Mouse (Mus musculus): ENCODE data around the gene Lpcat1. TPM values are rescaled to one million over a fixed set of nuclear protein-coding genes. Genes with fewer than 3 reads are reported as not detected.

The Lpcat1 gene
- polyA plus RNA-seq, 1 experiment from 2014 or later: 61.4 TPM

DNA sequence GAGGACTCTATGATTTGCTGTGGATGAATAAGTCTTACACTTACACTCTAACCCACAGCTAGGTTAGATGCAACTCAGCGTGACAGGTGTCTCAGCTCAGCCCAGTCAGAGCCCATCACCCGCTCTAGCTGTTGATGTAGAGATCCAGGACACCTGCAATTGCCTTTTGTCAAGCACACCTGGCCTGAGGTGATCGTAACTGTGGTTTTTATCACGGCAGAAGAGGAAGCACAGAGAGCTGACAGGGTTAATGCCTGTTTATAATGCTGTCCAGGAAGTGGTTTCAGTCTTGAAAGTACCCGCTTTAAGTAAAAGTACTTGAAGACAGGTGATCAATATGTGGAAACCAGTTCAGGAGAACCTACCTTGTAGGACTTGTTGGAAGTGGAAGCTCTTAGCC, 32.3 kb upstream of the Lpcat1 start:
- no peak overlapping the region for H3K27ac ChIP-seq (replicated peaks)
- no peak overlapping the region for H3K4me2 ChIP-seq (replicated peaks)
- H3K4me1 ChIP-seq: no peaks in the 10 kb centered on the region
- 87% methylated on average over 5 of the region's 5 CpGs for WGBS
- H3K36me3 ChIP-seq: no peaks in the 10 kb centered on the region
- ATAC-seq (replicated peaks): no peak
- no peak overlapping the region for H3K9ac ChIP-seq (replicated peaks)
- H3K9me3 ChIP-seq: no peaks in the 10 kb centered on the region
- H3K4me3 ChIP-seq: no peak overlapping the region
- no peaks in the 10 kb centered on the region for H3K27me3 ChIP-seq

DNA sequence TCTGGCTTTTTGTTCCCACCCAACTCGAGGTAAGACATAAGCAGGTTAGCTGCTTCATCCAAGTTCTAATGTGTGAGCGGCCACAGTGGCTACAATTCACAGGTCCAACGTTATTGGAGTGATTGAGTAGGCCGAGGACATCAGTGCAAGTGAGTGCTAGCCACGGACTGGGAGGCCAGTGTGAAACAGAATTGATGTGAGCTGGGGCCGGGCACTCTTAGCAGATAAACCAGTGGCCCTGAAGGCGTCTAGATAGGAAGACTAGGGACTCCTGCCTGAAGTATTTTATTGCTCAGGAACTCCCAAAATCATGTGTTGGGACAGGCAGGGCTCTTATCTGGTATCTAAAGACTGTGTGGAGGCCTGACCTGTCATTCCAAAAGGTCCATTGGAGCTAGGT, 31.3 kb upstream of the Lpcat1 start:
- no peak for ATAC-seq (replicated peaks)
- Histone ChIP-seq H3K9me3 (no peaks in the 10 kb centered on the region), H3K4me2 (replicated peaks) (no peak overlapping the region), H3K4me3 (no peak overlapping the region), H3K9ac (replicated peaks) (no peak overlapping the region), H3K27me3 (no peaks in the 10 kb centered on the region), H3K4me1 (no peaks in the 10 kb centered on the region), H3K36me3 (no peaks in the 10 kb centered on the region), H3K27ac (replicated peaks) (no peak overlapping the region)
- WGBS: 85% methylated on average over 7 of the region's 7 CpGs

DNA sequence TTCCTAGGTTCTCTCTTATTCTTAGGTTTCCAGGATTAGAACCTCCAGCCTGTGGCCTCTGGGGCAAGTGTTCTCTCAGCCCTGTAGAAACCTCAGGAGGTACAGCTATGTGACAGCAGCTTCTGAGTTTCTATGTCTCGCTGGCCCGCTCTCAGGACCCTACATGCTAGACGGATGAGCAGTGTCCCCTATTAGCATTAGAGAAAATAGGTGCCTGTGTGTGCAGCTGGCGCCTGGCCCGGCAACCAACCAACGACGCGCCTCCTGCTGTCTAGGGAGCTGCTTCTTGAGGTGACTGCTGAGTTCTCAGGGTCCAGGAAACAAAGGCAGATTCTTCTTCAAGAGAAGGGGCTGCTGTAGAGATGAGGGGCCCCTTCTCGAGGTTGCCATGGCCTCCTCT, 27.9 kb upstream of the Lpcat1 start:
- no peak overlapping the region for H3K4me3 ChIP-seq
- WGBS: 41% methylated on average over 9 of the region's 9 CpGs
- no peaks in the 10 kb centered on the region for H3K4me1 ChIP-seq
- no peak overlapping the region for H3K9ac ChIP-seq (replicated peaks)
- no peak overlapping the region for H3K27ac ChIP-seq (replicated peaks)
- H3K27me3 ChIP-seq: no peaks in the 10 kb centered on the region
- ATAC-seq (replicated peaks): no peak
- no peak overlapping the region for H3K4me2 ChIP-seq (replicated peaks)
- no peaks in the 10 kb centered on the region for H3K9me3 ChIP-seq
- H3K36me3 ChIP-seq: no peaks in the 10 kb centered on the region

GRCm38 (mm10) chr13:73441032-73441431, 26.0 kb upstream of the Lpcat1 start:
- H3K27me3 ChIP-seq: no peaks in the 10 kb centered on the region
- H3K4me2 ChIP-seq (replicated peaks): no peak overlapping the region
- 0 out of 2 replicates have a peak, but pooled peaks cover under 1% of the 10 kb centered on the region for H3K4me1 ChIP-seq
- no peak overlapping the region for H3K27ac ChIP-seq (replicated peaks)
- H3K36me3 ChIP-seq: no peaks in the 10 kb centered on the region
- ATAC-seq (replicated peaks): no peak
- H3K9me3 ChIP-seq: no peaks in the 10 kb centered on the region
- H3K9ac ChIP-seq (replicated peaks): no peak overlapping the region
- H3K4me3 ChIP-seq: no peak overlapping the region
- whole genome bisulfite sequencing: 93% methylated on average over 4 of the region's 4 CpGs

DNA sequence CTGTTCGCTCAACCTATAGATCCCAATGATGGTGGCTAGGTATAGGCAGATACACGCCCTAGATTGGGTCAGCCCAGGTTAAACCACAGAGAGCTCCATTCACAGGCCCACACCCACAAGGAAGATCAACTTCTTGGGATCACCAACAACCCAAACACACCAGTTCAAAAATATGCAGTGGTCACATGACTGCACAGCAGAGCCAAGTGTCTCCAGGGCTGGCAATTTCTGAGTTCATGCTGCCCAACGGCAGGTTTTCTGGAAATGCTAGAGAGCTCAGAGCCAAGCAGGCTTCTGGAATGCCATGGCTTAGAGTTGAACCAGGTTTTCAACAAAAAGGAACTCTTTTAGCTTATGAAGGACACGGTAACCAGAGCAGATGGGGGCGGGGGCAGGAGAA, 25.3 kb upstream of the Lpcat1 start:
- Histone ChIP-seq H3K4me2 (replicated peaks) (no peak overlapping the region), H3K27ac (replicated peaks) (no peak overlapping the region), H3K27me3 (no peaks in the 10 kb centered on the region), H3K36me3 (no peaks in the 10 kb centered on the region), H3K9me3 (no peaks in the 10 kb centered on the region), H3K4me1 (peaks cover 7% of the 10 kb centered on the region; the same call in 1 of the 2 replicates), H3K4me3 (no peak overlapping the region), H3K9ac (replicated peaks) (no peak overlapping the region)
- WGBS: 89% methylated on average over 5 of the region's 5 CpGs
- no peak for ATAC-seq (replicated peaks)

DNA sequence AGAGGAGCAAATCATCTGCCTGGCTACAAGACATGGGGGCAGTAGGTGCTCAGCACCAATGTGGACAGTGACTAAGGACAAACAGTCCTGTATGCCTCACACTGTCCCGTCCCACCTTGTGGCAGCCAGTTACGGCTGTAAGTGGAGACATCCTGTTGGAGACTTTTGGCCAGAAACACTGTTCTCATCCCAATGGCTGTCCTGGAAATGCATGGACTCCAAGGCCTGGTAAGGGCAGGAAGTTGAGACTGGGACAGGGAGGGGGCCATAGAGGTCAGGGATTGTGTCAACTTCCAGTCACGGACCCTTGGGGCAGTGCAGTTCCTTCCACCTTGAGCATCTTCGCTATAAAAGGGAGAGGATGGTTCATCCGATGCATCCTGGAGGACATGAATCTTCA, 24.6 kb upstream of the Lpcat1 start:
- Histone ChIP-seq H3K36me3 (no peaks in the 10 kb centered on the region), H3K27me3 (no peaks in the 10 kb centered on the region)
- WGBS: 92% methylated on average over 5 of the region's 5 CpGs

DNA sequence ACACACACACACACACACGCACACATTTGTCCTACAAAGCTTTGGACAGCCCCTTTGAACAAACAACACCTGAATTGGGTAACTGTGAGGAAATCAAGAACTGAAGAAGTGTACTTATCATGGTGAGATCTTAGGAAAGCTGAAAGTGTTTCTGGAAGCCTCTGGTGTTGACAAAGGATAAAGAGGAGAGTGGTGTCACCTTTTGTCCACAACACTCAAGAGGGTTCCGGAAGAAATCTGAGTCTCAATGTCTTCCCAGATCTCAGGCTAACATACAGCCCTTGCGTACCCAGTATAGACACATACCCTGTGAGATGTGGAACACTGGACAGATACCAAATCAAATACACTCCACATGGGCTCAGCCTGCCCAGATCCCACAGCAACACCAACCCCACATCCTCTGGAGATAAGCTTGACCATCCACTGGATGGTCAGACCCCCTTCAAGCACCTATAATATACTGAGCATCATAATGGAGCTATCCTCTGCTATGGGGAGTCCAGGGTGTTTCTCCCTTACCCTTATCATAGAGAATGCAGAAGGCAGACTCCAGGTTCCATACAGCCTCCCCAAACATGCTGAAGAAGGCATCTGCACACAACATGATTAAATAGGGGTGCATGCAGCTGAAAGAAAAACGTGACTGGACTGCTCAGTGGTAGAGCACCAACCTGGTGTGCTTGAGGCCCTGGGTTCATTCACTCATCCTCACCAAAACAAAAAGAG, 23.7 kb upstream of the Lpcat1 start:
- Histone ChIP-seq H3K27me3 (no peaks in the 10 kb centered on the region), H3K9ac (replicated peaks) (no peak overlapping the region), H3K9me3 (no peaks in the 10 kb centered on the region), H3K4me2 (replicated peaks) (no peak overlapping the region), H3K4me1 (peaks cover 11% of the 10 kb centered on the region), H3K36me3 (no peaks in the 10 kb centered on the region), H3K4me3 (no peak overlapping the region), H3K27ac (replicated peaks) (no peak overlapping the region)
- no peak for ATAC-seq (replicated peaks)
- WGBS: 82% methylated on average over 4 of the region's 4 CpGs

More for the DNA sequence above, 24.6 kb upstream of the Lpcat1 start:
- ATAC-seq (replicated peaks): no peak
- H3K4me1 ChIP-seq: peaks cover 11% of the 10 kb centered on the region
- H3K9me3 ChIP-seq: no peaks in the 10 kb centered on the region
- H3K27ac ChIP-seq (replicated peaks): no peak overlapping the region
- no peak overlapping the region for H3K9ac ChIP-seq (replicated peaks)
- no peak overlapping the region for H3K4me2 ChIP-seq (replicated peaks)
- H3K4me3 ChIP-seq: no peak overlapping the region

DNA sequence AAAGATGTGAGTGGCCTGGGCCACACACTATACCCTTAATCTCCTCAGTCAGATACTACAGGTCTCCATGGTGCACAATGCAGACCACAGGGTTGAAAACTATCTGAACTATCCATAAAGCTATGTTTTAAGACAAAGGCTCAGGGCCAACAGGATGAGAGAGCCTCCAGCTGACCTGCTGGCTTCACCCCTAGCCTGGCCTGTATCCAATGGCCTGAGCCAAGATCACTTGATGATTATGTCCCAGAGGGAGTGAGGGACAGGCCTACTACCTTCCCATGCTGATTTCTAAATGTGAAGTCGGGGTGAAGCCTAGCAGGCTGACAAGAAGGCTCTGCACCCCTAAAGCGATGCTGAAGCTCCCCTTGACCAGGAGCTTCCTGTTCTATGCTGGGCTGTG, 21.9 kb upstream of the Lpcat1 start:
- H3K9ac ChIP-seq (replicated peaks): no peak overlapping the region
- H3K27ac ChIP-seq (replicated peaks): no peak overlapping the region
- ATAC-seq (replicated peaks): no peak
- 81% methylated on average over 2 of the region's 2 CpGs for WGBS
- no peaks in the 10 kb centered on the region for H3K36me3 ChIP-seq
- H3K4me2 ChIP-seq (replicated peaks): no peak overlapping the region
- H3K4me1 ChIP-seq: peaks cover 11% of the 10 kb centered on the region
- H3K27me3 ChIP-seq: no peaks in the 10 kb centered on the region
- no peaks in the 10 kb centered on the region for H3K9me3 ChIP-seq
- H3K4me3 ChIP-seq: no peak overlapping the region

- 98% methylated on average over 2 of the region's 2 CpGs for WGBS
- Histone ChIP-seq H3K9me3 (no peaks in the 10 kb centered on the region), H3K4me1 (peaks cover 11% of the 10 kb centered on the region), H3K4me3 (no peak overlapping the region), H3K4me2 (replicated peaks) (no peak overlapping the region), H3K9ac (replicated peaks) (no peak overlapping the region), H3K27ac (replicated peaks) (peak overlapping the region; percentile 27; the same call in 1 of the 2 replicates), H3K27me3 (no peaks in the 10 kb centered on the region), H3K36me3 (no peaks in the 10 kb centered on the region)
- ATAC-seq (replicated peaks): no peak
These were observed 20.9 kb upstream of the Lpcat1 start for GRCm38 (mm10) chr13:73446076-73446475.

DNA sequence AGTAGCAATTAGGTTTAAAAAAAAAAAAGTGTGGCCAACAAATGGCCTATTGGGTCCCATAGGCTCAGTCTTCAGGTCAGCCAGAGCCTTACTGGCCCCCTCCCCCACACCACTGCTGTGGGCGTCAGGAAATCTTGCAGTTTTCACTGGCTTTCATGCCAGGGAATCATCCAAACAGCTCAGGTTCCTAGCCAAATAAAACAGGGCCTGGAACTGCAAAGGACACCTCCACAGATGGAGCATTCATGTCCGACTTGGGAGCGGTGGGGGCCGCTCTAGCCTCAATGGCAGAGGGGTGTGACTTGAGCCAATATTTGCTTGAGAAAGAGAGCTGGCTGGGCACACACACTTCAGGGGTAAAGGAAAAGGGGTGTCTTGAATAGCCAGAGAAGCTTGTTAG, 20.5 kb upstream of the Lpcat1 start:
- no peaks in the 10 kb centered on the region for H3K36me3 ChIP-seq
- 45% methylated on average over 4 of the region's 4 CpGs for WGBS
- no peak overlapping the region for H3K4me2 ChIP-seq (replicated peaks)
- H3K27me3 ChIP-seq: no peaks in the 10 kb centered on the region
- peak; percentile 82 for ATAC-seq (replicated peaks)
- H3K4me1 ChIP-seq: peaks cover 11% of the 10 kb centered on the region
- no peak overlapping the region for H3K9ac ChIP-seq (replicated peaks)
- H3K27ac ChIP-seq (replicated peaks): peak overlapping the region; percentile 61
- H3K4me3 ChIP-seq: no peak overlapping the region
- no peaks in the 10 kb centered on the region for H3K9me3 ChIP-seq

DNA sequence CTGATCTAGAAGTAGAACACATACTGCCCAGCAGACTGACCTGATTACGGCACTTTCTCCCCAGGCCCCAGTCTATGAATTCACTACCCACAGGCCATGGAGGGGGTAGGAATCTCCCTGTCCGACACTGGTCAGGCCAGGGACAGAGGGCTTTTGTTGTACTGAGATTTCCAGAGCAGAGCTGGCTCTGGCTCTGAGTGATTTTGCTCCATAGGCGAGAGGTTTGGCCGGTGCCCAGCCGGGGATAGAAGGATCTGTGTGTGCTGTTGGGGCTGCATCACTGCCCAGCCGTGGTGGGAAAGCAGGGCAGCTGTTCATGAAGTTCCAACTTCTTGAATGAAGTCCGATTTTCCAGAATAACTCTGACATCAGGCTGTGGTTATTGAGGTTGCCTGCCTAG, 20.1 kb upstream of the Lpcat1 start:
- 47% methylated on average over 7 of the region's 7 CpGs for WGBS

GRCm38 (mm10) chr13:73447478-73447877, 19.5 kb upstream of the Lpcat1 start:
- peak overlapping the region; percentile 61; the same call in 1 of the 2 replicates for H3K27ac ChIP-seq (replicated peaks)
- peak; percentile 51; the same call in 1 of the 2 replicates for ATAC-seq (replicated peaks)

More for the DNA sequence above, 20.1 kb upstream of the Lpcat1 start:
- no peak overlapping the region for H3K9ac ChIP-seq (replicated peaks)
- no peaks in the 10 kb centered on the region for H3K9me3 ChIP-seq
- H3K4me2 ChIP-seq (replicated peaks): no peak overlapping the region
- peaks cover 11% of the 10 kb centered on the region for H3K4me1 ChIP-seq
- ATAC-seq (replicated peaks): peak; percentile 90
- no peak overlapping the region for H3K4me3 ChIP-seq
- no peaks in the 10 kb centered on the region for H3K27me3 ChIP-seq
- no peaks in the 10 kb centered on the region for H3K36me3 ChIP-seq
- peak overlapping the region; percentile 61 for H3K27ac ChIP-seq (replicated peaks)

DNA sequence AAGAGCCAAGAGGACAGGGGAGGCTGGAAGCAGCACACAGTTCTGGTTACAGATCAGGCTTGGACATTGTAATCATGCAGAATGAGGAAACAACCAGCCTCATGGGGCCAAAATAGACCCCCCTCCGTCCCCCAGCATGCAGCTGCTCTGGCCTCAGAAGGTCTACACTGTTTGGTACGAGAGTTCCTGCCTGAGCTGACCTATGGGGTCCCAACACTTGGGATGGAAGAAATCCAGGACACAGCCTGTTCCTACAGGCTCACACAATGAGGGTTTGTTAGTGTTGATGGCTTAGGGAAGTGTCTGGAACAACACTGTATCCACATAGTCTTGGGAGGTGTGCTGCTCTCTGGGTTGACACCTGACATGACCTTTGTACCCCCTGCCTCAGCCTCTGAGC, 18.8 kb upstream of the Lpcat1 start:
- no peak overlapping the region for H3K4me2 ChIP-seq (replicated peaks)
- no peaks in the 10 kb centered on the region for H3K36me3 ChIP-seq
- ATAC-seq (replicated peaks): no peak
- H3K27me3 ChIP-seq: no peaks in the 10 kb centered on the region
- H3K27ac ChIP-seq (replicated peaks): no peak overlapping the region
- H3K4me3 ChIP-seq: no peak overlapping the region
- peaks cover 11% of the 10 kb centered on the region for H3K4me1 ChIP-seq
- WGBS: 56% methylated on average over 2 of the region's 2 CpGs
- H3K9me3 ChIP-seq: no peaks in the 10 kb centered on the region
- no peak overlapping the region for H3K9ac ChIP-seq (replicated peaks)

More at GRCm38 (mm10) chr13:73447478-73447877, 19.5 kb upstream of the Lpcat1 start:
- Histone ChIP-seq H3K9ac (replicated peaks) (no peak overlapping the region), H3K4me3 (no peak overlapping the region), H3K36me3 (no peaks in the 10 kb centered on the region), H3K4me2 (replicated peaks) (no peak overlapping the region), H3K27me3 (no peaks in the 10 kb centered on the region), H3K9me3 (no peaks in the 10 kb centered on the region), H3K4me1 (peaks cover 11% of the 10 kb centered on the region)
- 65% methylated on average over 2 of the region's 2 CpGs for WGBS
